In genomic region chr10:60696975-60697374, GRCm38 (mm10) we compare ENCODE assay signal across 8 mouse cellular contexts. TPM values are rescaled to one million over a fixed set of nuclear protein-coding genes. Genes with fewer than 3 reads are reported as not detected.
DNase-seq lines count a peak whose midpoint lies in the region; ATAC-seq and TF ChIP-seq lines count a peak whose summit lies in the region.

No protein-coding gene starts in this region.

- H3K4me3 ChIP-seq in hindbrain, embryonic 14.5 days (replicated peaks; ENCODE audit: low read length) = no peak overlapping the region
- H3K4me3 ChIP-seq in hindbrain, embryonic 16.5 days (ENCODE audit: low read length) = no peak overlapping the region
- H3K4me3 ChIP-seq in forebrain, embryonic 11.5 days (ENCODE audit: low read depth, low read length) = no peak overlapping the region
- H3K4me3 ChIP-seq in hindbrain, postnatal 0 days (ENCODE audit: low read length) = no peak overlapping the region
- H3K4me3 ChIP-seq in left cerebral cortex, adult 2 months = no peak overlapping the region
- H3K4me3 ChIP-seq in midbrain, postnatal 0 days (ENCODE audit: low read depth, low read length) = no peak overlapping the region
- no peak overlapping the region for H3K4me3 ChIP-seq in stomach, embryonic 15.5 days (replicated peaks)

- 0 out of 2 replicates have a peak, but pooled peaks cover under 1% of the 10 kb centered on the region for H3K4me1 ChIP-seq in hindbrain, embryonic 14.5 days (replicated peaks; ENCODE audit: control insufficient read depth, insufficient read depth, low read length)
- H3K4me1 ChIP-seq in hindbrain, embryonic 16.5 days (ENCODE audit: control insufficient read depth, insufficient read depth, low read depth, low read length) = no peaks in the 10 kb centered on the region; the same call in 1 of the 2 replicates
- H3K4me1 ChIP-seq in forebrain, embryonic 11.5 days (replicated peaks; ENCODE audit: control insufficient read depth, insufficient read depth, low read length) = no peaks in the 10 kb centered on the region
- H3K4me1 ChIP-seq in hindbrain, postnatal 0 days (ENCODE audit: insufficient read depth, low read length) = no peaks in the 10 kb centered on the region
- H3K4me1 ChIP-seq in midbrain, postnatal 0 days (ENCODE audit: insufficient read depth, low read length) = 0 out of 2 replicates have a peak, but pooled peaks cover 2% of the 10 kb centered on the region
- H3K4me1 ChIP-seq in stomach, embryonic 15.5 days = no peaks in the 10 kb centered on the region

- H3K27me3 ChIP-seq in hindbrain, embryonic 14.5 days (ENCODE audit: control insufficient read depth, insufficient read depth, low read length) = no peaks in the 10 kb centered on the region
- H3K27me3 ChIP-seq in hindbrain, embryonic 16.5 days (replicated peaks; ENCODE audit: control insufficient read depth, insufficient read depth, low read length) = peaks cover 2% of the 10 kb centered on the region; the same call in 1 of the 2 replicates
- 0 out of 2 replicates have a peak, but pooled peaks cover 2% of the 10 kb centered on the region for H3K27me3 ChIP-seq in forebrain, embryonic 11.5 days (ENCODE audit: control insufficient read depth, insufficient read depth, low read length)
- H3K27me3 ChIP-seq in hindbrain, postnatal 0 days (ENCODE audit: insufficient read depth, low read length) = 0 out of 2 replicates have a peak, but pooled peaks cover 6% of the 10 kb centered on the region
- peaks cover 2% of the 10 kb centered on the region for H3K27me3 ChIP-seq in midbrain, postnatal 0 days (ENCODE audit: insufficient read depth, low read length)
- peaks cover 11% of the 10 kb centered on the region; the same call in 1 of the 2 replicates for H3K27me3 ChIP-seq in stomach, embryonic 15.5 days (replicated peaks)

- no peak overlapping the region for H3K27ac ChIP-seq in hindbrain, embryonic 14.5 days
- H3K27ac ChIP-seq in hindbrain, embryonic 16.5 days (ENCODE audit: low read depth, low read length) = no peak overlapping the region
- no peak overlapping the region for H3K27ac ChIP-seq in forebrain, embryonic 11.5 days (ENCODE audit: low read depth, low read length)
- H3K27ac ChIP-seq in hindbrain, postnatal 0 days = no peak overlapping the region
- no peak overlapping the region for H3K27ac ChIP-seq in left cerebral cortex, adult 2 months
- H3K27ac ChIP-seq in midbrain, postnatal 0 days (ENCODE audit: low read depth, low read length) = no peak overlapping the region
- no peak overlapping the region for H3K27ac ChIP-seq in stomach, embryonic 15.5 days

- peak; percentile 89 for TF ChIP-seq CTCF in hindbrain, postnatal 0 days (IDR thresholded peaks at IDR 0.05; ENCODE audit: low read depth)
- peak; percentile 98 for TF ChIP-seq CTCF in left cerebral cortex, adult 2 months (IDR thresholded peaks at IDR 0.05)
- TF ChIP-seq CTCF in midbrain, postnatal 0 days (IDR thresholded peaks at IDR 0.05) = peak; percentile 80

- intact Hi-C loops in left cerebral cortex, adult 2 months (cut with DNase I) = loop anchor here (1.0 to 5.0 kb wide), 4 partner anchors 60 to 390 kb away; no protein-coding TSS in a partner anchor

- H3K4me2 ChIP-seq in hindbrain, embryonic 14.5 days (replicated peaks) = no peak overlapping the region
- H3K4me2 ChIP-seq in hindbrain, embryonic 16.5 days (ENCODE audit: low read length) = no peak overlapping the region
- H3K4me2 ChIP-seq in forebrain, embryonic 11.5 days (ENCODE audit: low read depth, low read length, severe bottlenecking) = no peak overlapping the region
- H3K4me2 ChIP-seq in hindbrain, postnatal 0 days (ENCODE audit: low read depth, low read length) = no peak overlapping the region
- no peak overlapping the region for H3K4me2 ChIP-seq in midbrain, postnatal 0 days (ENCODE audit: low read depth, low read length, poor library complexity, severe bottlenecking)
- H3K4me2 ChIP-seq in stomach, embryonic 15.5 days = no peak overlapping the region

- peak; percentile 64 for DNase-seq in hindbrain, embryonic 14.5 days (ENCODE audit: low spot score)
- DNase-seq in c-Kit-negative CD71-positive TER-119-positive erythroid progenitor cells, embryonic 14.5 days (ENCODE audit: low read depth, low spot score) = peak; percentile 3
- DNase-seq in forebrain, embryonic 11.5 days (ENCODE audit: low spot score) = peak; percentile 88
- DNase-seq in hindbrain, postnatal 0 days (ENCODE audit: low spot score) = peak; percentile 69
- peak; percentile 58 to 77 for DNase-seq in left cerebral cortex, adult 2 months (ENCODE audit: extremely low spot score in 1 of 2, low spot score in 2 of 2)
- DNase-seq in midbrain, postnatal 0 days (ENCODE audit: low spot score) = peak; percentile 51

- no peak overlapping the region for H3K9ac ChIP-seq in hindbrain, embryonic 14.5 days
- H3K9ac ChIP-seq in hindbrain, embryonic 16.5 days (ENCODE audit: low read depth, low read length) = no peak overlapping the region
- no peak overlapping the region for H3K9ac ChIP-seq in forebrain, embryonic 11.5 days (ENCODE audit: low read length)
- H3K9ac ChIP-seq in hindbrain, postnatal 0 days (replicated peaks; ENCODE audit: low read length) = no peak overlapping the region
- no peak overlapping the region for H3K9ac ChIP-seq in midbrain, postnatal 0 days (replicated peaks; ENCODE audit: low read length, poor library complexity, severe bottlenecking)
- no peak overlapping the region for H3K9ac ChIP-seq in stomach, embryonic 15.5 days

- no peak for ATAC-seq in hindbrain, embryonic 14.5 days (ENCODE audit: low FRiP score)
- ATAC-seq in hindbrain, embryonic 16.5 days = no peak
- ATAC-seq in forebrain, embryonic 11.5 days (replicated peaks; ENCODE audit: low FRiP score) = no peak; the same call in 1 of the 2 replicates
- ATAC-seq in hindbrain, postnatal 0 days = 0 out of 2 replicates have a peak, but pooled peaks have one; percentile 60
- ATAC-seq in midbrain, postnatal 0 days (ENCODE audit: low FRiP score) = no peak
- ATAC-seq in stomach, embryonic 15.5 days (ENCODE audit: insufficient read depth, low FRiP score, low read depth) = 0 out of 2 replicates have a peak, but pooled peaks have one; percentile 53

- no peaks in the 10 kb centered on the region for H3K36me3 ChIP-seq in hindbrain, embryonic 14.5 days (replicated peaks; ENCODE audit: control insufficient read depth, insufficient read depth)
- H3K36me3 ChIP-seq in hindbrain, embryonic 16.5 days (ENCODE audit: control insufficient read depth, insufficient read depth, low read length) = no peaks in the 10 kb centered on the region
- H3K36me3 ChIP-seq in forebrain, embryonic 11.5 days (ENCODE audit: control insufficient read depth, insufficient read depth, low read length) = no peaks in the 10 kb centered on the region
- no peaks in the 10 kb centered on the region for H3K36me3 ChIP-seq in hindbrain, postnatal 0 days (ENCODE audit: insufficient read depth, low read length)
- no peaks in the 10 kb centered on the region for H3K36me3 ChIP-seq in midbrain, postnatal 0 days (ENCODE audit: insufficient read depth, low read length)
- no peaks in the 10 kb centered on the region for H3K36me3 ChIP-seq in stomach, embryonic 15.5 days

- no peaks in the 10 kb centered on the region for H3K9me3 ChIP-seq in hindbrain, embryonic 14.5 days (ENCODE audit: control insufficient read depth, low read length)
- H3K9me3 ChIP-seq in hindbrain, embryonic 16.5 days (ENCODE audit: control insufficient read depth, low read length) = no peaks in the 10 kb centered on the region
- no peaks in the 10 kb centered on the region for H3K9me3 ChIP-seq in forebrain, embryonic 11.5 days (ENCODE audit: control insufficient read depth, low read length)
- H3K9me3 ChIP-seq in hindbrain, postnatal 0 days (ENCODE audit: low read length) = no peaks in the 10 kb centered on the region
- H3K9me3 ChIP-seq in midbrain, postnatal 0 days (ENCODE audit: low read length) = no peaks in the 10 kb centered on the region
- H3K9me3 ChIP-seq in stomach, embryonic 15.5 days = no peaks in the 10 kb centered on the region

- WGBS in hindbrain, embryonic 14.5 days = 21% methylated on average over 5 of the region's 5 CpGs
- WGBS in hindbrain, embryonic 16.5 days = 23% methylated on average over 5 of the region's 5 CpGs
- 17% methylated on average over 5 of the region's 5 CpGs for WGBS in forebrain, embryonic 11.5 days
- 24% methylated on average over 5 of the region's 5 CpGs for WGBS in hindbrain, postnatal 0 days
- 20% methylated on average over 5 of the region's 5 CpGs for WGBS in midbrain, postnatal 0 days
- 13% methylated on average over 5 of the region's 5 CpGs for WGBS in stomach, embryonic 15.5 days

RNA-seq across cellular contexts. Expression of gene Cdh23, which starts 0.7 kb away (rescaled TPM):
- polyA plus RNA-seq in hindbrain, embryonic 14.5 days (2014; fragmentation: Nextera tagmentation; extraction: Ambion mirVana) = 6.3 and 6.8 TPM in 2 replicates
- 6.1 and 6.2 TPM in 2 replicates for polyA plus RNA-seq in hindbrain, embryonic 16.5 days (2015; fragmentation: Nextera tagmentation; extraction: Ambion mirVana)
- 0.36 and 0.43 TPM in 2 replicates for polyA plus RNA-seq in forebrain, embryonic 11.5 days (2014; fragmentation: Nextera tagmentation; extraction: Ambion mirVana)
- total RNA-seq in hindbrain, postnatal 0 days (2014; rRNA removed) = 20.6 and 31.8 TPM in 2 replicates
- 3.5 and 4.0 TPM in 2 replicates for polyA plus RNA-seq in hindbrain, postnatal 0 days (2015; fragmentation: Nextera tagmentation; extraction: Ambion mirVana)
- total RNA-seq in left cerebral cortex, adult 2 months (2021) = 1 to 10 TPM; 1.2 to 2.2 TPM
- 20.8 and 24.7 TPM in 2 replicates for total RNA-seq in midbrain, postnatal 0 days (2014; rRNA removed)
- 4.4 and 4.8 TPM in 2 replicates for polyA plus RNA-seq in midbrain, postnatal 0 days (2015; fragmentation: Nextera tagmentation; extraction: Ambion mirVana)
- polyA plus RNA-seq in stomach, embryonic 15.5 days (2015; fragmentation: Nextera tagmentation; extraction: Ambion mirVana) = 0.44 and 0.76 TPM in 2 replicates

RNA-seq across cellular contexts. Expression of gene Slc29a3, which starts 55.6 kb away (rescaled TPM):
- 8.4 and 8.9 TPM in 2 replicates for polyA plus RNA-seq in hindbrain, embryonic 14.5 days (2014; fragmentation: Nextera tagmentation; extraction: Ambion mirVana)
- 10.5 and 11.1 TPM in 2 replicates for polyA plus RNA-seq in hindbrain, embryonic 16.5 days (2015; fragmentation: Nextera tagmentation; extraction: Ambion mirVana)
- polyA plus RNA-seq in forebrain, embryonic 11.5 days (2014; fragmentation: Nextera tagmentation; extraction: Ambion mirVana) = 8.0 and 8.9 TPM in 2 replicates
- total RNA-seq in hindbrain, postnatal 0 days (2014; rRNA removed) = 8.5 and 10.0 TPM in 2 replicates
- polyA plus RNA-seq in hindbrain, postnatal 0 days (2015; fragmentation: Nextera tagmentation; extraction: Ambion mirVana) = 9.1 and 9.3 TPM in 2 replicates
- total RNA-seq in left cerebral cortex, adult 2 months (2021) = 10 to 100 TPM; 13.0 to 13.2 TPM
- 7.3 and 7.8 TPM in 2 replicates for total RNA-seq in midbrain, postnatal 0 days (2014; rRNA removed)
- 6.9 and 8.5 TPM in 2 replicates for polyA plus RNA-seq in midbrain, postnatal 0 days (2015; fragmentation: Nextera tagmentation; extraction: Ambion mirVana)
- 11.3 and 11.4 TPM in 2 replicates for polyA plus RNA-seq in stomach, embryonic 15.5 days (2015; fragmentation: Nextera tagmentation; extraction: Ambion mirVana)

Comparison
In these comparisons a context has a peak if more than half of its experiments do, and no peak if none do; other contexts are left out.
1. ATAC-seq: peak in hindbrain, postnatal 0 days (single experiment) and stomach, embryonic 15.5 days (single experiment); none in hindbrain, embryonic 14.5 days (single experiment), hindbrain, embryonic 16.5 days (single experiment), forebrain, embryonic 11.5 days (single experiment) and midbrain, postnatal 0 days (single experiment).
2. DNase-seq: peak in every context shown above with its lines; median percentile 88 in forebrain, embryonic 11.5 days; 69 in hindbrain, postnatal 0 days; 68 in left cerebral cortex, adult 2 months; 64 in hindbrain, embryonic 14.5 days; 51 in midbrain, postnatal 0 days; 3 in c-Kit-negative CD71-positive TER-119-positive erythroid progenitor cells, embryonic 14.5 days.
3. Peak in every context shown above with its lines, with median percentiles within 50 percentile points of each other: CTCF ChIP-seq.